Mouse (Mus musculus) T-helper 1 cell (primary cell): Measurements from ENCODE around the gene Pym1.

Experiments used
- in situ Hi-C: fragments of 300-600 bp; cut with MboI, MseI; formaldehyde crosslinking; loops from one replicate; pipeline ENCODE4 v1.15.1; 2025; ENCODE audit warnings: high pct_unique_total_duplicates

The Pym1 gene

GRCm38 (mm10) chr10:128744680-128745601, 2.7 kb upstream of the Pym1 start, which contains the start of gene Dgka:
Gene Dgka (minus strand): TSS chr10:128744855.
- in situ Hi-C loops = no loop called here

DNA sequence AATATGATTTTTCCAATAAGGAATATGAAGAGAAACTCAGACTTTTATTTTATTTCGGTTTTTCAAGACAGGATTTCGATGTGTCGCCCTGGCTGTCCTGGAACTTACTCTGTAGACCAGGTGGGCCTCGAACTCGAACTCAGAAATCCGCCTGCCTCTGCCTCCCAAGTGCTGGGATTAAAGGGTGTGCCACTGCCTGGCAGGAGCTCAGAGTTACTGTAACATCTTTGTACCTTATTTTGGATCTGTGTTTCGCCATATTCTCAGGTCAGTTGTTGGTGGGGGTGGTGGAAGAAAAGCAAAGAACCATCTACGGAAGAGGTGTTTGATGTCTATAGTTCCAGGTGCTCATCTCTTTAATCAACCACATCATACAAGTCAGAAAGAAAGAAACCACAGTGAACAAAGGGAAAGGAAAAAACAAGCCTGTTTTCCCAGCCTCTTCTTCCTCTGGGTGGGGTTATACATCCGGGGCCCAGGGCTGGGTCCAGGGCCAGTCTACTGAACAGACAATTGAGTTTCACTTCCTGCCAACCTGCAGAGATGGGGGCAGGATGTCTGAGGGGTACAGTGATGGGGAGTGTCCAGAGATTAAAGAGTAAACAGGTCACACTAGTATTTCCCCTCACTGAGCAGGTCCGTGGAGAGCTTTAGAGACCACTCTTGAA, 1.6 kb upstream of the Pym1 start:
- in situ Hi-C loops = no loop called here

DNA sequence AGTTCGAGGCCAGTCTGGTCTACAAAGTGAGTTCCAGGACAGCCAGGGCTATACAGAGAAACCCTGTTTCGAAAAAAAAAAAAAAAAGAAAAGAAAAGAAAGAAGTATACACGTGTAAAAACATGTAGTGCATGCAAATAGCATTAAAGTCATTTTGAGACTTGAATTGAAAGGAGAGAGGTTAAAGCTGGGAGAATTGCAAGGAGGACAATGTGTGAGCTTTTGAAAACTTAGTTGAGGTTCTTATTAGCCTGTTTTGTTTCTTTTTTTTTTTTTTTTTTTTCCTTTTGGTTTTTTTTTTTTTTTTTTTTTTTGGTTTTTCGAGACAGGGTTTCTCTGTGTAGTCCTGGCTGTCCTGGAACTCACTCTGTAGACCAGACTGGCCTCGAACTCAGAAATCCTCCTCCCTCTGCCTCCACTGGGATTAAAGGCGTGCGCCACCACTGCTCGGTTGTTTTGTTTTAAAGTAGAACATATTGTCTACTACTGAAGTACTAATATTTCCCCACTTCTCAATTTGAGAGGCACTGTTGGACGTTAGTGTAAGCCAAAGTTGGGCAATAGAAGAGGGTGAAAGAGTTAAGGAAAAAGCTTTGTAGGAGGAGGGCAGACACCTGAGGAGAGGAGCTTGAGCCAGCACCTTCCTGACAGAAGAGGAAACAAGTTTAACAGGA, 580 bp upstream of the Pym1 start:
- in situ Hi-C loops = no loop called here

GRCm38 (mm10) chr10:128748252-128748864, 669 bp downstream of the Pym1 start:
- in situ Hi-C loops = no loop called here

DNA sequence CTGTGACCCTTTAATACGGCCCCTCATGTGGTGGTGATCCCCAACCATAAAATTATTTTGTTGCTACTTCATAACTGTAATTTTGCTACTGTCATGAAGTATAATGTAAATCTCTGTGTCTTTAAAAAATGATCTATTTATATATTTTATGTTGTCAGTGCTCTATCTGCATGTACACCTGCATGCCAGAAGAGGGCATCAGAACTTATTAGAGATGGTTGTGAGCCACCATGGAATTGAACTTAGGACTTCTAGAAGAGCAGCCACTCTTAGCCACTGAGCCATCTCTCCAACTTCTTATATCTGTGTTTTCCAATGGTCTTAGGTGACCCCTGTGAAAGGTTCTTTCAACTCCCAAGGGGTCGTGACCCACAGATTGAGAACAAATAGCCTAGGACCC, 25.2 kb downstream of the Pym1 start:
- in situ Hi-C loops = no loop called here

- in situ Hi-C loops = no loop called here
Measured at GRCm38 (mm10) chr10:128773685-128774084, 26.0 kb downstream of the Pym1 start.

GRCm38 (mm10) chr10:128778441-128778840, 30.8 kb downstream of the Pym1 start:
- in situ Hi-C loops = loop anchor here (5.0 kb wide), 1 partner anchor 119 kb away; no protein-coding TSS in a partner anchor

DNA sequence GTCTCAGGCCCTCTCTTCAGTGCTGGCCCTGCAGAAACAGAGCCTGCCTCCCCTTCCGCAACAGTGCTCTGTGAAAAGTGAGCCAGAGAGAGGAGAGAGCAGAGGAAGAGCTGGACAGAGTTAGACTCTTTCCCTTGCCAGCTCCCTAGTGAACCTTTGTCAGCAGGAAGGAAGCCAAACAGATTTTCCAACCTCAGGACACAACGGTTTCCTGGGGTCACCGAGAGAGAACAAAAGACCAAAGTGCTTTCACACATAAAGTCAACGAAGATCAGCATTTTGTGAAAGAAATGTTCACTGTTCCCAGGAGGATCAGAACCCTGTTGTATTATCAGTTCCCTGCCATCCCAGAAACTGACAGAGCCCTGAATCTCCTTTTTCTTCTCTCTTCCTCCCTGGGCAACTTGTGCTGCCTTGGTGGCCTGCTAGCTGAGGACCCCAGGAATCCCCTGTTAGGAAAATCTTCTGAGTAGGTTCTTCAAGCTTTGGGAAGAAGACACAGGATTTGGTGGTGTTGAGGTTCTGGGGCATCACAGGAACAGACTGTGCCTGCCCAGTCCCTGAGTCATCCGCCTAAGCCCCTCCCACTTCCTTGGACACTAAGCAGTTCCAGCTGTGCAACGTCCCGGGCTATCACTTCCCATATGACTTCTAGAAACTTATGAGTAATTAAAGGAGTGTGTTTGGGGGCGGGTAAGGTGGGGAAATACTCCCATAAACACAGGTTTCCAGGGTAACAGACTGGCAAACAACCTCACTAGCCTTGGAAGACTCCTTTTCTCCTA, 31.5 kb downstream of the Pym1 start:
- in situ Hi-C loops = loop anchor here (5.0 kb wide), 1 partner anchor 118 kb away; no protein-coding TSS in a partner anchor

GRCm38 (mm10) chr10:128780200-128780599, 32.5 kb downstream of the Pym1 start:
- in situ Hi-C loops = loop anchor here (10.0 kb wide), 1 partner anchor 905 kb away; no protein-coding TSS in a partner anchor

GRCm38 (mm10) chr10:128790398-128791124, 42.9 kb downstream of the Pym1 start, which contains the start of gene Mmp19:
Gene Mmp19 (plus strand): TSS chr10:128790910.
- in situ Hi-C loops = no loop called here

DNA sequence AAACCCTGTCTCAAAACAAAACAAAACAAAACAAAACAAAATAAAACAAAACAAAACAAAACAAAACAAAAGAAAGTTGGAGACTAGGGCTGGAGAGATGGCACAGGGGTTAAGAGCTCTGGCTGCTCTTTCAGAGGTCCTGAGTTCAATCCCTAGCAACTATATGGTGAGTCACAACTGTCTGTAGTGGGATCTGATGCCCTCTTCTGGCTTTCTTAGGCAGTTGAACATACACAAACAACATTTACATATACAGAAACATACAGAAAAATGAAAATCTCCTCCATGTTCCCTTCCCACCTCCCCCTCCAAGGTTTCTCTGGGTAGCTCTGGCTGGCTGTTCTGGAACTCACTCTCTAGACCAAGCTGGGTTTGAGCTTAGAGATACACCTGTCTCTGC, 44.4 kb downstream of the Pym1 start:
- in situ Hi-C loops = no loop called here

GRCm38 (mm10) chr10:128793258-128793657, 45.6 kb downstream of the Pym1 start:
- in situ Hi-C loops = no loop called here

DNA sequence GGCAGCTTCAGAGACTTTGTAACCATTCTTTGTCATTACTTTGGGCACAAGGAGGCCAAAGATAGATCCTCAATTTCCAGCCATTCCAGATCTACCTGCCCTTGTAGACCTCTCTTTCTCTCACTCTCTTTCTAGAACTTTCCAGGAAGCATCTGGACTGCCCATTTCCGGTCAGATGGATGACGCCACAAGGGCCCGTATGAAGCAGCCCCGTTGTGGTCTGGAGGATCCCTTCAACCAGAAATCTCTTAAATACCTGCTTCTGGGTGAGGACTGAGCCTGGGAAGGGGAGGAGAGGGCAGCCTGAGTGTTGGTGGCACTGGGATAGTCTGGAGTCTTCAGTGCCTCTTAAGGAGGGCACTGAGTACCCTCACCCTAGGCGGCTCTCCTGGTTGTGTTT, 46.7 kb downstream of the Pym1 start:
- in situ Hi-C loops = no loop called here

DNA sequence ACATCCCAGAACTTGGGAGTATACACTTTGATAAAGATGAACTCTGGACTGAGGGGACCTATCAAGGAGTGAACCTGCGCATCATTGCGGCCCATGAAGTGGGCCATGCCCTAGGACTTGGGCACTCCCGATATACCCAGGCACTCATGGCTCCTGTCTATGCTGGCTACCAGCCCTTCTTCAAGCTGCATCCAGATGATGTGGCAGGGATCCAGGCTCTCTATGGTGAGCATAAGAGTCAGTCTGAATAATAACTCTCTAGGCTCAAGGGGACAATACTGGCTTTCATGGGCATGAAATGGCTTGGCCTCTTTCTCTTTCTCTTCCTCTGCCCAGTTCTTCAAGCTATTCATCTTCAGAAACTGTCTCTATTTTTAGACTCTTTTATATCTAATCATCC, 47.9 kb downstream of the Pym1 start:
- in situ Hi-C loops = no loop called here

GRCm38 (mm10) chr10:128798676-128799075, 51.0 kb downstream of the Pym1 start:
- in situ Hi-C loops = no loop called here

DNA sequence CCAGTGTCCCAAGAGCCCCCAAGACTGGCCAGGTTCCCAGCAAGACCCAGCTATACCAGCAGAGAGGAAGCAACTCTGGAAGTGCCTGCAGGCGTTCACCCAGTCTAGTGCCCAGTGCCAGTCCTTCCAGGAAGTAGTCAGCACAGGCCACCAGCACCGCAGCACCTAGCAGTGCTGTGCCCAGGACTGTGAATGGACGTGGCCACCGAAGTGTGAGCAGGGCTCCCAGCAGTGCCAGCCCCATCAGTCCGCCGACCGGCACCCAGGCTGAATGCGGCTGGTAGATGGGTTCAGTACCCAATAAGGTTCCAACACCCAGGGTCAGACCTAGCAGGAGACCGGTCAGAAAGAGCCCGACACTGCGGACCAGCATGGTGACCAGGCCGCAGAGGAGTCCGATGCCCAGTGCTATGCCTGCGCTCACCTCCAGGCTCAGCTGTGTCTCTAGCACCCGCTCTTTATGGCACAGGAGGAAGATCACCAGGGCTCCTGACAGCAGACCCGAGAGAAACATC, 54.3 kb downstream of the Pym1 start:
- in situ Hi-C loops = loop anchor here (5.0 kb wide), 1 partner anchor 50 kb away; no protein-coding TSS in a partner anchor

DNA sequence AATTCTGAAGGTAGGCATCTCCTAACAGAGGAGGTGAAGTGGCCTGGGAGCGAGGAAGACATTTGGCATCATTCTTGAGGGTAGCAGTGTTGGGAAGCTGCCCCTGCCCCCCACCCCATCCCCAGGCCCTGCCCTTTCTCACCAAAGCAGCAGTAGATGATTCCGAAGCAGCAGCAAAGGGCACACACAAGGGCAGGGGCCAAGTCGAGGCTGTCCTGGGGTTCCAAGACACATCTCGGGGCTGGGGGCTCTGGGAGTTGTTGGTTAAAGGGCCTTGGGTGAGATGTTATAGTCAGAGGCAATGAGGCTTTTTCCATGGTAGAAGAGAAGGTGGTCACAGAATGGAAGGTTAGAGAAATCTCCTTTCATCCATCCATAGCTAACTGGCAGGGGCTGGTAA, 55.3 kb downstream of the Pym1 start:
- in situ Hi-C loops = loop anchor here (5.0 kb wide), 1 partner anchor 51 kb away; no protein-coding TSS in a partner anchor

- in situ Hi-C loops = loop anchor here (5.0 kb wide), 1 partner anchor 51 kb away; no protein-coding TSS in a partner anchor
Measured at GRCm38 (mm10) chr10:128803361-128803760, 55.7 kb downstream of the Pym1 start.

DNA sequence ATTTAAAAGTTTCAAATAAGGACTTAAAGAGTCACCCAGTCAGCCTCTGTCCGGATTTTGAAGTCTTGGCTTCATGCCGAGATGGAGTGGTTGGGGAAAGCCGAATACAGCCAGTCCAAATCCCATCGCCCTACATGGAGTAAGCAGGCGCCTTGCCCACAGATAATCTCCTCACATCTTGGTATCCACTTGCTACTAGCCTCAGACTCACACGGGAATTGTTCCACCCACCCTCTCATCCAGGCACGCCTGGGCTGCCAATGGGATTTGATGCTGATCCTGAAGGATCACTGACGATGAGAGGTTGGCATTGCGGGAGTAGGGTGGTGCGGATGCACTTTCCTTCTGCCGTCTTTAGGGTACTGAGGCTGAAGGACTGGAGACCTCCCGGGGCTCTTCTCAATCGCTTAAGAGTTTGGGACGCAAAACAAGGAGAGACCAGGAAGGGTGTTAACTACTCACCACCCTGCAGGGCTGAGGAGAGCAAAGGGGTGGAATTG, 56.1 kb downstream of the Pym1 start, which contains the start of gene Dnajc14:
Dnajc14 (plus strand) TSS at position 292 of the 500 bp plus-strand sequence.
- in situ Hi-C loops = loop anchor here (5.0 kb wide), 1 partner anchor 52 kb away; no protein-coding TSS in a partner anchor
